19 mouse cellular contexts compared by ENCODE assay signal in genomic region chr2:5645584-5645983, GRCm38 (mm10).
DNase-seq lines count a peak whose midpoint lies in the region.
"Had no signal": no experiment of that assay in that cellular context is flagged by ENCODE, and none has a peak within 500 bp of the region (broad histone marks: within the 10 kb centered on the region; RNA-seq: fewer than 3 reads in every experiment).

No protein-coding gene starts in this region.

- H3K27ac ChIP-seq in embryonic facial prominence, embryonic 10.5 days (replicated peaks), result no peak overlapping the region
- H3K27ac ChIP-seq: embryonic facial prominence, embryonic 15.5 days; forebrain, embryonic 15.5 days; heart, embryonic 15.5 days; hindbrain, embryonic 15.5 days; limb, embryonic 13.5 days; liver, embryonic 12.5 days; midbrain, embryonic 10.5 days had no signal

- H3K27me3 ChIP-seq in embryonic facial prominence, embryonic 10.5 days (replicated peaks; ENCODE audit: low read depth, poor library complexity, severe bottlenecking), result no peaks in the 10 kb centered on the region
- H3K27me3 ChIP-seq: embryonic facial prominence, embryonic 15.5 days; forebrain, embryonic 15.5 days; heart, embryonic 15.5 days; hindbrain, embryonic 15.5 days; limb, embryonic 13.5 days; liver, embryonic 12.5 days had no signal

- H3K9me3 ChIP-seq in embryonic facial prominence, embryonic 10.5 days, result no peaks in the 10 kb centered on the region
- H3K9me3 ChIP-seq: embryonic facial prominence, embryonic 15.5 days; forebrain, embryonic 15.5 days; heart, embryonic 15.5 days; hindbrain, embryonic 15.5 days; limb, embryonic 13.5 days; liver, embryonic 12.5 days; midbrain, embryonic 10.5 days had no signal

- DNase-seq in gastrocnemius, adult 18-20 months (ENCODE audit: low spot score), result peak; percentile 24
- DNase-seq in gastrocnemius, postnatal 10 days, result no peak
- peak; percentile 22 to 39 for DNase-seq in heart, adult 9 months (ENCODE audit: low spot score in 2 of 2)
- DNase-seq in heart, postnatal 4 days, result no peak
- DNase-seq in Muller cell, postnatal 12 days (ENCODE audit: inconsistent ontology term), result peak; percentile 56
- DNase-seq in embryonic facial prominence, embryonic 10.5 days (ENCODE audit: low spot score), result no peak
- DNase-seq in cerebellum, postnatal 4 days (ENCODE audit: low spot score in 2 of 2), result no peak
- DNase-seq: cerebellum, adult 8-10 months; cerebellum, postnatal 36 days; kidney, postnatal 25 days; lung, adult 18-20 months; lung, postnatal 10 days had no signal

- H3K4me3 ChIP-seq in embryonic facial prominence, embryonic 10.5 days, result no peak overlapping the region
- H3K4me3 ChIP-seq: embryonic facial prominence, embryonic 15.5 days; forebrain, embryonic 15.5 days; heart, embryonic 15.5 days; hindbrain, embryonic 15.5 days; limb, embryonic 13.5 days; liver, embryonic 12.5 days; midbrain, embryonic 10.5 days had no signal

- H3K36me3 ChIP-seq in embryonic facial prominence, embryonic 10.5 days (replicated peaks), result no peaks in the 10 kb centered on the region
- H3K36me3 ChIP-seq: embryonic facial prominence, embryonic 15.5 days; forebrain, embryonic 15.5 days; heart, embryonic 15.5 days; hindbrain, embryonic 15.5 days; limb, embryonic 13.5 days; liver, embryonic 12.5 days; midbrain, embryonic 10.5 days had no signal

- H3K4me1 ChIP-seq in embryonic facial prominence, embryonic 10.5 days, result no peaks in the 10 kb centered on the region
- H3K4me1 ChIP-seq: embryonic facial prominence, embryonic 15.5 days; heart, embryonic 15.5 days; hindbrain, embryonic 15.5 days; midbrain, embryonic 10.5 days had no signal

- 81% methylated on average over 2 of the region's 2 CpGs for WGBS in embryonic facial prominence, embryonic 10.5 days

Comparison
In these comparisons a context has a peak if more than half of its experiments do, and no peak if none do; other contexts are left out.
1. DNase-seq: peak in gastrocnemius, adult 18-20 months (single experiment), heart, adult 9 months (2 of 2) and Muller cell, postnatal 12 days (single experiment); none in gastrocnemius, postnatal 10 days (single experiment), heart, postnatal 4 days (single experiment), embryonic facial prominence, embryonic 10.5 days (single experiment) and cerebellum, postnatal 4 days (0 of 2).